Mouse (Mus musculus) olfactory bulb, adult 2 months (tissue): Measurements from ENCODE around the gene Atp13a2. TPM values are rescaled to one million over a fixed set of nuclear protein-coding genes. Genes with fewer than 3 reads are reported as not detected.

Experiments
- H3K27ac ChIP-seq: fragments of 200-500 bp; 2 replicates; pipeline ENCODE4 v1.5.1; 2012; ENCODE audit warnings: low read depth, low read length; ENCODE audit not compliant: insufficient read depth
- H3K4me1 ChIP-seq: fragments of 200-500 bp; 2 replicates; pipeline ENCODE4 v1.6.1; 2012; ENCODE audit warnings: low read length; ENCODE audit not compliant: control insufficient read depth, insufficient read depth
- H3K4me3 ChIP-seq: fragments of 200-500 bp; 2 replicates; pipeline ENCODE4 v1.5.1; 2012; ENCODE audit warnings: mild to moderate bottlenecking, low read depth, low read length, moderate library complexity; ENCODE audit not compliant: insufficient read depth
- CTCF ChIP-seq: fragments of 200-500 bp; IDR thresholded peaks from 2 replicates; pipeline ENCODE4 v1.5.1; 2012; ENCODE audit warnings: low read depth, mild to moderate bottlenecking, low read length, moderate library complexity; ENCODE audit not compliant: insufficient read depth
- POLR2A ChIP-seq: fragments of 200-500 bp; IDR thresholded peaks from 2 replicates; pipeline ENCODE4 v1.6.1; 2012; ENCODE audit warnings: mild to moderate bottlenecking, low read depth, low read length, moderate library complexity; ENCODE audit not compliant: insufficient read depth
- WGBS: fragments of 180-500 bp; shearing (Covaris S2); methylation state at CpG from one replicate; pipeline ENCODE4 v1.1.7; 2018; 5-methylcytosine and 5-hydroxymethylcytosine counted together
- polyA plus RNA-seq: library from polyadenylated mRNA; stranded (reverse); fragments of >200 nt; gene quantifications from 2 replicates; pipeline ENCODE4 v1.2.4, GENCODE M21; 2012; ENCODE audit warnings: low replicate concordance; ENCODE audit not compliant: missing spikeins, insufficient read depth, insufficient read length

The Atp13a2 gene
- polyA plus RNA-seq, 1 experiment, result not detected

- WGBS, result 33% methylated on average over 7 of the region's 7 CpGs
- Histone ChIP-seq H3K27ac (no peak overlapping the region), H3K4me3 (no peak overlapping the region), H3K4me1 (peaks cover 20% of the 10 kb centered on the region)
- TF ChIP-seq POLR2A, result no peak
- TF ChIP-seq CTCF, result no peak
Measured at GRCm38 (mm10) chr4:140988706-140989290, 2.1 kb downstream of the Atp13a2 start.

GRCm38 (mm10) chr4:140989447-140989846 lies 2.8 kb downstream of the Atp13a2 start:
- Histone ChIP-seq H3K27ac (no peak overlapping the region), H3K4me1 (peaks cover 20% of the 10 kb centered on the region), H3K4me3 (no peak overlapping the region)
- TF ChIP-seq CTCF, result no peak
- no peak for TF ChIP-seq POLR2A
- 83% methylated on average over 14 of the region's 14 CpGs for WGBS

GRCm38 (mm10) chr4:140992215-140992614 lies 5.5 kb downstream of the Atp13a2 start:
- H3K27ac ChIP-seq, result no peak overlapping the region
- TF ChIP-seq CTCF, result no peak
- TF ChIP-seq POLR2A, result no peak
- H3K4me3 ChIP-seq, result no peak overlapping the region
- peaks cover 20% of the 10 kb centered on the region for H3K4me1 ChIP-seq
- 77% methylated on average over 20 of the region's 20 CpGs for WGBS

GRCm38 (mm10) chr4:140993846-140994245 lies 7.2 kb downstream of the Atp13a2 start:
- Histone ChIP-seq H3K4me1 (peaks cover 9% of the 10 kb centered on the region), H3K27ac (no peak overlapping the region), H3K4me3 (no peak overlapping the region)
- no peak for TF ChIP-seq POLR2A
- TF ChIP-seq CTCF, result no peak
- WGBS, result 83% methylated on average over 8 of the region's 8 CpGs

GRCm38 (mm10) chr4:140995811-140996210 lies 9.1 kb downstream of the Atp13a2 start:
- Histone ChIP-seq H3K4me3 (no peak overlapping the region), H3K27ac (no peak overlapping the region), H3K4me1 (no peaks in the 10 kb centered on the region)
- WGBS, result 88% methylated on average over 8 of the region's 8 CpGs
- no peak for TF ChIP-seq POLR2A
- no peak for TF ChIP-seq CTCF

GRCm38 (mm10) chr4:140996812-140997211 lies 10.1 kb downstream of the Atp13a2 start:
- H3K4me1 ChIP-seq, result no peaks in the 10 kb centered on the region
- no peak overlapping the region for H3K27ac ChIP-seq
- no peak overlapping the region for H3K4me3 ChIP-seq
- 94% methylated on average over 9 of the region's 9 CpGs for WGBS
- TF ChIP-seq CTCF, result no peak
- no peak for TF ChIP-seq POLR2A

GRCm38 (mm10) chr4:141005983-141006382 lies 19.3 kb downstream of the Atp13a2 start:
- 71% methylated on average over 13 of the region's 13 CpGs for WGBS
- Histone ChIP-seq H3K4me1 (peaks cover 9% of the 10 kb centered on the region), H3K27ac (no peak overlapping the region), H3K4me3 (no peak overlapping the region)
- TF ChIP-seq POLR2A (no peak), CTCF (no peak)

- peaks cover 26% of the 10 kb centered on the region for H3K4me1 ChIP-seq
- H3K27ac ChIP-seq, result no peak overlapping the region
- TF ChIP-seq POLR2A (no peak), CTCF (no peak)
- no peak overlapping the region for H3K4me3 ChIP-seq
- WGBS, result 43% methylated on average over 8 of the region's 8 CpGs
Measured at GRCm38 (mm10) chr4:141008028-141008427, 21.4 kb downstream of the Atp13a2 start.

- Histone ChIP-seq H3K27ac (no peak within 1 kb of the TSS), H3K4me3 (peak within 1 kb of the TSS; percentile 49), H3K4me1 (peaks cover 26% of the 10 kb centered on the region)
- 23% methylated on average over 7 of the region's 7 CpGs for WGBS
- no peak for TF ChIP-seq CTCF
- TF ChIP-seq POLR2A, result no peak
Measured at GRCm38 (mm10) chr4:141010118-141010517, 23.4 kb downstream of the Atp13a2 start, which contains the start of gene Mfap2. Gene Mfap2 (plus strand): TSS chr4:141010418.

GRCm38 (mm10) chr4:141010526-141010925 lies 23.9 kb downstream of the Atp13a2 start:
- Histone ChIP-seq H3K4me3 (peak overlapping the region; percentile 49), H3K27ac (no peak overlapping the region), H3K4me1 (peaks cover 26% of the 10 kb centered on the region)
- WGBS, result under 1% methylated on average over 26 of the region's 26 CpGs
- no peak for TF ChIP-seq CTCF
- no peak for TF ChIP-seq POLR2A
